Mouse (Mus musculus) right cerebral cortex, postnatal 25 days (tissue): ENCODE measurements around the gene Zfp808.
"Not testable (repeated sequence)": the region's sequence is repeated elsewhere in the genome, so short reads cannot be mapped to it uniquely, and the experiment has no call there.

ENCODE experiments used
- DNase-seq: peaks from one replicate; pipeline ENCODE4 v3.0.0; 2022

Gene Zfp808

DNA sequence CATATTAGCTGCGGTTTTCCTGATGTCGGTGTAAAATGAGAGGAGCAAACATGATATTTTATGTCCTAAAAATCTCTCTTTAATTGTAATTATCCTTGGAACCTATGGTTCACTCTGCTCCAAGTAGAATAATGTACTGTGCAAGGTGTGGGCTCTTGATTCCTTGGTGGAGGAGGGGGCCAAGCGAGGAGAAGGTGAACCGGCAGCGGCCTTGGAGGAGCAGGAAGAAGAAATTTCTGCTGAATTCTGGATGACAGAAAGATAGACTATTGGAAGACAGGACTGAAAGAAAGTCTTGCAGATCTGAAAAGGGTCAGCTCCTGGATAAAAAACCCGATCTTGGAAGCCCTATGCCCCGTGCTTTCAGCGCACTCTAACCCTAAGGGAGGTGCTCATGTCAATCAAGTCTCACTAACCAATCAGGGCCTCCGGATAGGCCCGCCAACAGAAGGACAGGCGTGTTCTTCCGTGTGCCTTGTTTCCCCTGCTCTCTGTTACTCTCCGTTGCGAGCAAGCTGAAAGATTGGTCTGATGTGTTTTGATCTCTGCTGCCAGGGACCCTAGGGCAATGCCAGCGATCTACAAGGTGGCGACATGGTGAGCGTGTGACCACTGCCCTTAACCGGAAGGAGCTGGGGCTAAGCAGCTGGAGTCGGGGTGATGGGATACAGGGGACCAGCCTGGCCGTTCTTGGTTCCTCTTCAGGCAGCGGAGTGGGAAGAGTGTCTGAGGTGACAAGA, at the start of gene Zfp808:
Zfp808 (plus strand) TSS at position 455 of the 740 bp plus-strand sequence.
- peak; percentile 38 for DNase-seq

DNA sequence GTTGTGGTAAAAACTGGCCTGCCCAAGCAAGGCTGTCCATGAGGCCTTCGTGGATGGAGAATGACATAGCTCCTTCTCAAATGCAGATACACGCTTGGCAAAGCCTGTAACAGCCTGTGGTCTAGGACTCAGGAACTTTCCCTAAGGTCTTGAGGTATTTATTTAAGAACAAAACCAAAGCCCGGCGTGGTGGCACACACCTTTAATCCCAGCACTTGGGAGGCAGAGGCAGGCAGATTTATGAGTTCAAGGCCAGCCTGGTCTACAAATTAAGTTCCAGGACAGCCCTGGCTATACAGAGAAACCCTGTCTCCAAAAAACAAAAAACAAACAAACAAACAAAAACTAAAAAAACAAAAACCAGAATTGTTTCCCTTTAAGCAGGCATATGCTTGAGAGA, 30.9 kb upstream of the Zfp808 start:
- DNase-seq = not testable (repeated sequence)

DNA sequence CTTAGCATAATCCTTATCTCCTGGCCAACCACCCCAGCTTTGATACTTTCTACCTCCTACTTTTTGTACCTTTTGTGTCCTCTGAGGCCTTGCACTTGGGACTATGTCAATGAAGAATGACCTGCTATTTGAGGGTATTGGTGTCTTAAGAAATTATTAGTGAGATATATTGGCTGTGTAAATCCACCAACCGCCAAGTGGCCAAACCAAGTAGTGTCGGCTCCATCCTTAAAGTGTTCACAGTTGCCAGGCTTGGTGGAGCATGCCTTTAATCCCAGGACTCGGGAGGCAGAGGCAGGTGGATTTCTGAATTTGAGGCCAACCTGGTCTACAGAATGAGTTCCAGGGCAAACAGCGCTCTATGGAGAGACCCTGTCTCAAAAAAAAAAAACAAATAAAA, 30.2 kb upstream of the Zfp808 start:
- not testable (repeated sequence) for DNase-seq

DNA sequence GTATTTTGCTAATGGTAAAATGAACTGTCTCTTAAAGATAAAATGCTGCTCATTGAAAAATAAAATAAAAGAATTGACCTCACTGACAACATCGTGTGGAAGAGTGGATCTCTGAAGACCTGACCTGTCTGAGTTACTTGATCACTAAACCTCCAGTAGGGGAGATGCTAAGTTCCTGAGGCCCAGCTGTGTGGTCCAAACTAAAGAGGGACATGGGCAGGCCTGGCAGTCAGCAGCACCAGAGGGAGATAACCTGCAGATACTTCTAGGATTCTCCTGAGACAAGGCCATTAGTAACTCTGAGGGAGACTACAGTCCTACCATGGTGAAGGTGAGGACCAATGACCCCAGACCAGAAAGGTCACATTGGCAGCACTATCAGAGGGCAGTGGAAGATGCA, 27.3 kb upstream of the Zfp808 start:
- DNase-seq = not testable (repeated sequence)

DNA sequence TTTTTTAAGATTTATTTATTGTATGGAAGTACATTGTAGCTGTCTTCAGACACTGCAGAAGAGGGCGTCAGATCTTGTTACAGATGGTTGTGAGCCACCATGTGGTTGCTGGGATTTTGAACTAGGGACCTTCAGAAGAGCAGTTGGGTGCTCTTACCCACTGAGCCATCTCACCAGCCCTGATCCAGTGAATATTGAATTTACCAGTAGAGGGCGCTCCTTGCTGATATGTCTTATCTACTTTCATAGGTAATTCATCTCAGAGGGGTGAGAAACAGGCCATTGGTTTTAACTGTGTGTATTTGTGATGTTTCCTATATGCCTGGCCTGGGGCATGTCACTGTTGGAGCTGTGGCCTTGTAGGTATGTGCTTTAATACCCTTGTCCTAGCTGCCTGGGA, 13.8 kb upstream of the Zfp808 start:
- DNase-seq = not testable (repeated sequence)

DNA sequence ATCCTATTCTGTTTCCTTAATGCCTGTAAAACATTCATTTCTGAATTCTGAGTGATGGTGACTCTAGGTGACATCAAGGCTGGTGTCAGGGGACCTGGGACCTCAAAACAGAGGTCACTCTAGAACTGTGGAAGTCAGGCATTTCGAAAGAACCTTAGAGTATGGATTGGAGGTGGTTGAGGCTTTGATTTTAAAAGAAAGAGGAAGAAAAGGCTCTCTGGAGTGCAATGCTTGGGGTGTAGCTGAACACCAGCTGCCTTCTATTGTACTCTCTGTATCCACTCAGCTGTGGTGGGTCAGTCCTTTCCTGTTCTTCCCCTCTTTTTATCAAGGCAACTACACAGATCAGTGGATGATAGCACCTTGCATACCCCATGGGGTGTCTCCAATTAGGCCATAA, 8.1 kb upstream of the Zfp808 start:
- DNase-seq = not testable (repeated sequence)

DNA sequence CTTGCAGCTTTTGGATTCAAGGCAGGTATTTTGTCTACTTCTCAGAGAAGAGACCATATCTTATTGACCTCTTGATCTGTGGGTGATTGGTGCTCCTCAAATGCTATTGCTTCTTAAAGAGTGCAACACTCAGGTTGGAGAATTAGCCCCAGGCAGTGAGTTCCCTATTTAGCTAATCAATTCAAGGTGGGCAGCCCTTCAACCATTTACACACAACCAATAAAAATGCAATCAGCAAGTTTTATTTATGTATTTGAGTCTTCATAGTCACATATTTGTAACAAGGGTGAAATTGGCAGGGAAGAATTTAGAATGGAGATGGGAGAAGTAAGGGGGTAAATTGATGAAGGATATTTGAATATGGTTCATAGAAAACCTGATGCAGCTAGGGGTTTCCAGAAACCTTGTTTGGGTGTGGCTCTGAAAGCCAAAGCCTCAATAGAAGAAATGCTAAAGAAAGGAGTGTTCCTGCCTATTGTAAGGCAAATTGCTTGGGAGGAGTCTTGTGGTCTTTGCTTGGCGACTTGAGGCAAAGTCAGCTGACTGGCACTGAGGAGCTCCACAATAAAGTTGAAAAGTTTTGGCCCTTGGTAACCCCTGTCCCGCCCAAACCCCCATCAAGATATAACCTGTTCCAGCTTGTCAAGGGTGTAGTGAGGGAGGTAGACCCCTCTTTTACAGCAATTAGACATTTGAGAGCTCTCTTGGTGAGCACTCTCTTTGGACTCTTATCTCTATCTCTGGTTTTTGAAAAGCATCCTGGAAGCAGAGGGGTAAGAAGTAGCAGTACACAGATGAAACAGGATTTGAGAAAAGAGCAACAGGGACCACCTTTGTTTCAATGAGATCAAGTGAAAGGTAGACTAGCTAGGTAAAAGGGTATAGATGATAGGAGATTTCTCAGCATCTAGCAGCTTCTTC, 52.4 kb downstream of the Zfp808 start:
- DNase-seq = not testable (repeated sequence)

DNA sequence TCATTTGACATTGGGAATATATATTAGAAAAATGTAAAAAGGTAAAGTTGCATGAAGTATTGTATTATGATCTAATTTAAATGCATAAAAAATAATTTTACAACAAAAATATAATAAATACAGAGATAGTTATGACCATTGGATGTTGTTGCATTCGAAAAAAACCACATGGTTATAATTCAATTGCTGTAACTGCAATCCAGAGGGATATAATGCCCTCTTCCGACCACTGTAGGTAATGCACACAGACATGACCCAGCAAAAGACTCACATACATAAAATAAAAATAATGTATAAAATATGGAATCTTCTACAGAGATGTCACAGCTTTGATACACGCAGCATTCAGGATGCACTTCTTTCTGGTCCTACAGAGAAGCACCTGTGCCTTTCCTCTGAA, 115.6 kb downstream of the Zfp808 start:
- no peak for DNase-seq

DNA sequence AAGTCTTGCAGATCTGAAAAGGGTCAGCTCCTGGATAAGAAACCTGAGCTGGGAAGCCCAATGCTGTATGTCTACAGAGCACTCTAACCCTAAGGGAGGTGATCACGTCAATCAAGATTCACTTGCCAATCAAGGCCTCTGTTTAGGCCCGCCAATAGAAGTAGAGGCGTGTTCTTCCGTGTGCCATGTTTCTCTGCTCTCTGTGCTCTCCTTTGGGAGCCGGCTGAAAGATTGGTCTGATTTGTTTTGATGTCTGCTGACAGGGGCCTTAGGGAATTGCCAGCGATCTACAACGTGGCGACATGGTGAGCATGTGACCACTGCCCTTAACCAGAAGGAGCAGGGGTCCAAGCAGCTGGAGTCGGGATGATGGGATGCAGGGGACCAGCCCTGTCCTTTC, 125.5 kb downstream of the Zfp808 start:
- DNase-seq = not testable (repeated sequence)

DNA sequence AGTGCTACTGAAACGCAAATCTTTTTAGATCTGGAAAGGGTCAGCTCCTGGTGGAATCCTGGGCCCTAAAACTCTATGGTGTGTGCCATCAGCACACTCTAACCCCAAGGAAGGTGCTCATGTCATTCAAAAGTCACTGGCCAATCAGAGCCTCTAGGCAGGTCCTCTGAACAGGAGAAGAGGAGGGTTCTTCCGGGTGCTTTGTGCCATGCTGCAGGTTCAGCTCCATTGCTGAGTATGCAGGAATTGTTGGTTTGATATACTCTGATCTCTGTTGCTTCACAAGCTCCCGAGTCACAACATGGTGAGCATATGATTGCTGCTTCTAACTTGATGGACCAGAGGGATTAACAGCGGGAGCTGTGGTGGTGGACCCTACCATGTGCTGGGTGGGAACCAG, 133.7 kb downstream of the Zfp808 start:
- DNase-seq = no peak
